Mouse (Mus musculus) intestine, embryonic 16.5 days (tissue): ENCODE measurements around the gene 4933416C03Rik. TPM values are rescaled to one million over a fixed set of nuclear protein-coding genes. Genes with fewer than 3 reads are reported as not detected.

Source experiments
- ATAC-seq: fragments of 200-750 bp; cut with Nextera tagmentation; 2 replicates; pipeline ENCODE4 v1.8.0; 2017; ENCODE audit warnings: moderate TSS enrichment, moderate library complexity
- H3K27ac ChIP-seq: fragments of 300-500 bp; sonication (generic); 2 replicates; pipeline ENCODE4 v1.5.1; 2014; ENCODE audit warnings: mild to moderate bottlenecking, low read length
- H3K27me3 ChIP-seq: fragments of 300-500 bp; sonication (generic); replicated peaks from 2 replicates; pipeline ENCODE4 v1.6.1; 2014; ENCODE audit warnings: low read length, control low read depth, mixed read lengths; ENCODE audit not compliant: control insufficient read depth, insufficient read depth
- H3K36me3 ChIP-seq: fragments of 300-500 bp; sonication (generic); 2 replicates; pipeline ENCODE4 v1.6.1; 2014; ENCODE audit warnings: low read length, control low read depth; ENCODE audit not compliant: control insufficient read depth, insufficient read depth
- H3K4me1 ChIP-seq: fragments of 300-500 bp; sonication (generic); 2 replicates; pipeline ENCODE4 v1.6.1; 2014; ENCODE audit warnings: low read length, control low read depth, mixed read lengths; ENCODE audit not compliant: control insufficient read depth, insufficient read depth
- H3K4me2 ChIP-seq: fragments of 300-500 bp; sonication (generic); 2 replicates; pipeline ENCODE4 v1.6.1; 2014; ENCODE audit warnings: low read depth, low read length, control low read depth
- H3K4me3 ChIP-seq: fragments of 300-500 bp; sonication (generic); 2 replicates; pipeline ENCODE4 v1.5.1; 2014; ENCODE audit warnings: mild to moderate bottlenecking, low read length
- H3K9ac ChIP-seq: fragments of 300-500 bp; sonication (generic); 2 replicates; pipeline ENCODE4 v1.6.1; 2014; ENCODE audit warnings: low read depth, low read length
- H3K9me3 ChIP-seq: fragments of 300-500 bp; sonication (generic); 2 replicates; pipeline ENCODE4 v1.6.1; 2016; ENCODE audit warnings: low read length, control low read depth; ENCODE audit not compliant: control insufficient read depth
- WGBS: fragments of 180-500 bp; shearing (Covaris S2); extraction: QIAGEN DNeasy Blood & Tissue Kit; methylation state at CpG from one replicate; pipeline ENCODE4 v1.1.7; 2014; 5-methylcytosine and 5-hydroxymethylcytosine counted together
- polyA plus RNA-seq: library from polyadenylated mRNA; unstranded; fragments of >200 nt; fragmentation: Nextera tagmentation; extraction: Ambion mirVana; gene quantifications from 2 replicates; pipeline ENCODE4 v1.2.1, GENCODE M21; 2015

Gene 4933416C03Rik
- polyA plus RNA-seq, result not detected in 2 replicates

GRCm38 (mm10) chr10:116113867-116114474 is at the start of gene 4933416C03Rik:
TSS of gene 4933416C03Rik (minus strand) at chr10:116113917.
- 94% methylated on average over 39 of the region's 39 CpGs for WGBS
- Histone ChIP-seq H3K27me3 (no peaks in the 10 kb centered on the region), H3K9me3 (peaks cover 8% of the 10 kb centered on the region; the same call in 1 of the 2 replicates), H3K4me2 (no peak within 1 kb of the TSS), H3K9ac (no peak within 1 kb of the TSS), H3K4me1 (no peaks in the 10 kb centered on the region), H3K4me3 (no peak within 1 kb of the TSS), H3K27ac (no peak within 1 kb of the TSS), H3K36me3 (no peaks in the 10 kb centered on the region)
- no peak for ATAC-seq

GRCm38 (mm10) chr10:116162338-116162737 is 48.6 kb upstream of the 4933416C03Rik start:
- H3K9me3 ChIP-seq, result no peaks in the 10 kb centered on the region
- ATAC-seq, result no peak
- H3K36me3 ChIP-seq, result no peaks in the 10 kb centered on the region
- H3K9ac ChIP-seq, result no peak overlapping the region
- H3K4me1 ChIP-seq, result no peaks in the 10 kb centered on the region
- 66% methylated on average over 11 of the region's 12 CpGs for WGBS
- no peak overlapping the region for H3K4me3 ChIP-seq
- H3K27ac ChIP-seq, result no peak overlapping the region
- H3K27me3 ChIP-seq, result no peaks in the 10 kb centered on the region
- H3K4me2 ChIP-seq, result no peak overlapping the region

- H3K36me3 ChIP-seq, result no peaks in the 10 kb centered on the region
- H3K9me3 ChIP-seq, result no peaks in the 10 kb centered on the region
- no peak for ATAC-seq
- H3K27ac ChIP-seq, result no peak overlapping the region
- no peak overlapping the region for H3K4me2 ChIP-seq
- 83% methylated on average over 1 of the region's 1 CpGs for WGBS
- H3K4me3 ChIP-seq, result no peak overlapping the region
- no peak overlapping the region for H3K9ac ChIP-seq
- no peaks in the 10 kb centered on the region for H3K27me3 ChIP-seq
- no peaks in the 10 kb centered on the region for H3K4me1 ChIP-seq
Measured at GRCm38 (mm10) chr10:116156699-116157098, 43.0 kb upstream of the 4933416C03Rik start.

- ATAC-seq, result no peak
- Histone ChIP-seq H3K4me1 (no peaks in the 10 kb centered on the region), H3K9ac (no peak overlapping the region), H3K36me3 (no peaks in the 10 kb centered on the region), H3K9me3 (no peaks in the 10 kb centered on the region), H3K27ac (no peak overlapping the region), H3K27me3 (no peaks in the 10 kb centered on the region), H3K4me2 (no peak overlapping the region), H3K4me3 (no peak overlapping the region)
- WGBS, result 85% methylated on average over 5 of the region's 5 CpGs
Measured at GRCm38 (mm10) chr10:116154707-116155106, 41.0 kb upstream of the 4933416C03Rik start.

GRCm38 (mm10) chr10:116146091-116146490 is 32.4 kb upstream of the 4933416C03Rik start:
- H3K9ac ChIP-seq, result no peak overlapping the region
- H3K4me3 ChIP-seq, result no peak overlapping the region
- H3K4me1 ChIP-seq, result no peaks in the 10 kb centered on the region
- 81% methylated on average over 9 of the region's 9 CpGs for WGBS
- ATAC-seq, result no peak
- H3K4me2 ChIP-seq, result no peak overlapping the region
- H3K27me3 ChIP-seq, result no peaks in the 10 kb centered on the region
- H3K9me3 ChIP-seq, result no peaks in the 10 kb centered on the region
- H3K27ac ChIP-seq, result no peak overlapping the region
- H3K36me3 ChIP-seq, result no peaks in the 10 kb centered on the region

- Histone ChIP-seq H3K9me3 (no peaks in the 10 kb centered on the region), H3K27ac (no peak overlapping the region), H3K27me3 (no peaks in the 10 kb centered on the region), H3K36me3 (no peaks in the 10 kb centered on the region), H3K4me2 (no peak overlapping the region), H3K4me1 (no peaks in the 10 kb centered on the region), H3K4me3 (no peak overlapping the region), H3K9ac (no peak overlapping the region)
- 88% methylated on average over 10 of the region's 10 CpGs for WGBS
- ATAC-seq, result no peak
Measured at GRCm38 (mm10) chr10:116143684-116144083, 30.0 kb upstream of the 4933416C03Rik start.

GRCm38 (mm10) chr10:116140226-116140625 is 26.5 kb upstream of the 4933416C03Rik start:
- H3K27me3 ChIP-seq, result no peaks in the 10 kb centered on the region
- H3K9me3 ChIP-seq, result no peaks in the 10 kb centered on the region
- H3K36me3 ChIP-seq, result no peaks in the 10 kb centered on the region
- WGBS, result 87% methylated on average over 8 of the region's 8 CpGs
- H3K27ac ChIP-seq, result no peak overlapping the region
- no peak for ATAC-seq
- no peak overlapping the region for H3K4me3 ChIP-seq
- H3K4me2 ChIP-seq, result no peak overlapping the region
- H3K9ac ChIP-seq, result no peak overlapping the region
- H3K4me1 ChIP-seq, result no peaks in the 10 kb centered on the region

- H3K4me3 ChIP-seq, result no peak overlapping the region
- no peak overlapping the region for H3K27ac ChIP-seq
- WGBS, result 78% methylated on average over 2 of the region's 2 CpGs
- H3K9ac ChIP-seq, result no peak overlapping the region
- no peak overlapping the region for H3K4me2 ChIP-seq
- no peaks in the 10 kb centered on the region for H3K4me1 ChIP-seq
- H3K9me3 ChIP-seq, result no peaks in the 10 kb centered on the region
- no peaks in the 10 kb centered on the region for H3K27me3 ChIP-seq
- H3K36me3 ChIP-seq, result no peaks in the 10 kb centered on the region
- ATAC-seq, result no peak
Measured at GRCm38 (mm10) chr10:116135187-116135586, 21.5 kb upstream of the 4933416C03Rik start.

GRCm38 (mm10) chr10:116132233-116132632 is 18.5 kb upstream of the 4933416C03Rik start:
- ATAC-seq, result no peak
- Histone ChIP-seq H3K4me3 (no peak overlapping the region), H3K4me1 (no peaks in the 10 kb centered on the region), H3K4me2 (no peak overlapping the region), H3K36me3 (no peaks in the 10 kb centered on the region), H3K27me3 (no peaks in the 10 kb centered on the region), H3K9ac (no peak overlapping the region), H3K27ac (no peak overlapping the region), H3K9me3 (no peaks in the 10 kb centered on the region)
- 77% methylated on average over 4 of the region's 4 CpGs for WGBS

GRCm38 (mm10) chr10:116131223-116131622 is 17.5 kb upstream of the 4933416C03Rik start:
- Histone ChIP-seq H3K36me3 (no peaks in the 10 kb centered on the region), H3K9ac (no peak overlapping the region), H3K9me3 (no peaks in the 10 kb centered on the region), H3K27me3 (no peaks in the 10 kb centered on the region), H3K4me3 (no peak overlapping the region), H3K4me2 (no peak overlapping the region), H3K4me1 (no peaks in the 10 kb centered on the region), H3K27ac (no peak overlapping the region)
- ATAC-seq, result no peak
- 85% methylated on average over 4 of the region's 4 CpGs for WGBS
